Mouse (Mus musculus): ENCODE results near the gene Foxk1. TPM values are rescaled to one million over a fixed set of nuclear protein-coding genes. Genes with fewer than 3 reads are reported as not detected.

Gene Foxk1
- total RNA-seq, 2 experiments from 2014 or later, result 10.5 to 12.1 TPM

DNA sequence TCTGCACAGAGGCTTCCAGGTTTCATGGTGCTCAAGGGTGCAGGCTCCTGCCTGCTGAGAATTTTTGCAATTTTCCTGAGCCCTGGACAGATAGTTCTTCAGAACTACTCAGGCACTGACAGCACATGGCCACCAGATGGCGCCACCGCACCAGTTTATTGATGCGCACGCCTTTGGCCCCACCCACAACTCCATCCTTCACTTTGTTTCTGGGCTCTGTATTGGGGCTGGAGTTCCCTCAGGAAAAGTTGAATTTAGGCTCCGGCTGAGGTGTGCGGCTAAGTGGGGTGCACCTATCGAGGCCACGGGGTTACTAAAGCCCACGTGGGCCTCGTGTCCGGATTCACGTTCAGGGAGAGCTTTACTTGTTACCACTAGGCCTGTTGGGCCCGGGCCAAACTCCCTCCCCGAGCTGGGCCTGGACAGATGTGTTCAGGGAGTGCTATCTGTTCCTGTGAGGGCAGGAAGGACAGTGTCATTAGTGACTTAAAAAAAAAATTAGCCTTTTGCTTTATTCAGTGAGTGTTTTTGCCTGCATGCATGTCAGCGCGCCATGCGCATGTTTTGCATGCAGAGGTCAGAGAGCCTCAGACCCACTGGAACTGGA is 77.6 kb downstream of the Foxk1 start:
- DNase-seq, result peak; percentile 55

GRCm38 (mm10) chr5:142482512-142482911 is 81.2 kb downstream of the Foxk1 start:
- DNase-seq, result no peak

GRCm38 (mm10) chr5:142483581-142483980 is 82.3 kb downstream of the Foxk1 start:
- no peak for DNase-seq

DNA sequence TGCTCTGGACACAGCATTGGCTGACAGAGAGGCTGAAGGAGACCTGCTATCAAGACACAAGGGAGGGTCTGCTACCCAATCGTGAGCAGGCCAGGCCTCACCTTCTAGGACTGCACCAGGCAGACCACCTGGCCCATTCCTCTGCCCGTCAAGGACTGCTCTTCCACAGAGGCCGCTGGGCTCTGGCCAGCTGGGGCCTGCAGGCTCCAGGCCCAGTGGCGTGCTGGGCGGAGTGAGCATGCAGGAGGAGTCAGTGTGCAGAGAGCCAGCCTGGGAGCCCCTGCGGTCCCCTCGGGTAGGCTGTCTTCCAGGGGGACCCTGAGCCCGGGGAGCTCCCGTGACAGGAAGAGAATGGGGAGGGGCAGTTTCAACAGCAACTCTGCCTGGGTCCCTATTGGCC is 85.4 kb downstream of the Foxk1 start:
- DNase-seq, result no peak

DNA sequence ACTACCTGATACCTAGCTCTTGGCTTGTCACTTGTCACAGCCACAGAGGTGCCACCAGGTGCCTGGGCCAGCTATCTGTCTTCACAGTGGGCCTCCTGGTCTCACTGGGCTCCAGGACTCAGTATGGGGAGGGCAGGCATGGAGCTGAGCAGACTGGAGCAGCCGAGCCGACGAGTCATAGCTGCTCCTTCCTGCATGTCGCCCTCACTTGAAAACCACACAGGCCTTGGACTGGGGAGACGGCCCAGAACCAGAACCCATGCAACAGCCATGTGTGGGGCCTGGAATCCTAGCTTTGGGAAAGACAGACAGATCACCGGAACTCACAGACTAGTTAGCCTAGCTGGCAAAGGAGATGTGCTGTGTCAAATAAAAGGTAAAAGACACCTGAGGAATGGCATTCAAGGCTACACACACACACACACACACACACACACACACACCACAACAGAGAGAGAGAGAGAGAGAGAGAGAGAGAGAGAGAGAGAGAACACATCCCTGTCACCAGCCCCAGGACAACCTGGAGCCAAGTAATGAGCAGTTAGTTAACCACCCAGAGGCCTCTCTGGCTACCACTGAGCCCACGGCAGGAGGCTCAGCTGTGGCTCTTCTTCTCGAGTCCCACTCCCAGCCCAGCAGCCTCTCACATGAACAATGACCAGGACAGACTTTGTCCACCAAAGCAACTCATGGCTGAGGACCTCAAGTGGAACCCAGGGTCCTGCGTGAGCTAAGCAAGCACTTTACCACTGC is 88.8 kb downstream of the Foxk1 start:
- no peak for DNase-seq

- DNase-seq, result no peak
These were observed 92.0 kb downstream of the Foxk1 start for GRCm38 (mm10) chr5:142493307-142493706.

DNA sequence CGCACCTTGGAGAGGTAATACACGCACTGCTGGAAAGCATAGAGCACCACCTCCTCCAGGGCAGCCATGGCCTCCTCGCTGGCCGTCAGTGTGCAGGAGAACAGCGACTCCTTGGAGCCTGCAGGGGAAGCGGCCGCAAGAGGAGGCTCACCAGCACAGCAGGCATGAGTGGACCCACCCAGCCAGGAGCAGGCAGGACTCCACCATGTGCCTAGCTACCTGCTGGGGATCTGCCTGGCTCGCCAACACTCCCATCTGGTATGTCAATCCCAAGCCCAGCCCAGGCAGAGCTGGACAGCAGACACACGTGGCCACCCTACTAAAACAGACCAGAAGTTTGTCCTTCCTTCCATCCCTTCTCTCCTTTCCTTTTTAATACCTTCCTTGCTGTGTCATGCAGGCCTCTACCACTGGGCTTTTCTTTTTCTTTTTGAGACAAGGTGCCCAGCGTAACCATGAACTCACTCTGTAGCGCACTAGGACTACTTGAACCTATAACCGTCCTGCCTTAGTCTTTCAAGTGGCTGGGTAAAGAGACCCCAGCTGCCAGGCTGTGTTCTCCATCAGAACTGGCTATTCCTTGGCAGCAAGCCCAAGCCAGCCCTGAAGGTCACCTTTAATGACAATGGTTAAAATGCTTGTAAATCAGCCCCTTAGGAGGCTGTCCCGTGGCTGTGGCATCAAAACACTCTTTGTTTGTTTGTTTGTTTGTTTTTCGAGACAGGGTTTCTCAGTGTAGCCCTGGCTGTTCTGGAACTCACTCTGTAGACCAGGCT is 94.2 kb downstream of the Foxk1 start:
- DNase-seq, result no peak

DNA sequence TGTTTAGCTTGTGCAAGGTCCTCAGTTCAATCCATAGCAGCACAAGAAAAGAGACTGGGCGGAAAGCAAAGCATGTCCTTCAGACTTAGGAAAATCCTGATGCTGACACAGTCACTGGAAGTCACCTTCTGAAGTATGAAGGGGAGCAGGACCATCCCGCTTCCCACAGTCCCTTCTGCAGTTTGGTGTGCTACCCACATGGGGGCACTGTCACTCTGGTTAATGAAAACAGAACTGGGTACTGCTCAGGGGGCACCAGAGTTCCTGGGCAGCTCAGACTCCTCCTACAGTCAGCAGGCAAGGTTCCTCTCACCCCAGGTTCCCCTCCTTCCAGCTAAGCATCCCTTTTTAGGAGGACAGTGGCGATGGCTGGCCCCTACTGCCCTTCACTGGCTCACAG is 97.7 kb downstream of the Foxk1 start:
- no peak for DNase-seq

DNA sequence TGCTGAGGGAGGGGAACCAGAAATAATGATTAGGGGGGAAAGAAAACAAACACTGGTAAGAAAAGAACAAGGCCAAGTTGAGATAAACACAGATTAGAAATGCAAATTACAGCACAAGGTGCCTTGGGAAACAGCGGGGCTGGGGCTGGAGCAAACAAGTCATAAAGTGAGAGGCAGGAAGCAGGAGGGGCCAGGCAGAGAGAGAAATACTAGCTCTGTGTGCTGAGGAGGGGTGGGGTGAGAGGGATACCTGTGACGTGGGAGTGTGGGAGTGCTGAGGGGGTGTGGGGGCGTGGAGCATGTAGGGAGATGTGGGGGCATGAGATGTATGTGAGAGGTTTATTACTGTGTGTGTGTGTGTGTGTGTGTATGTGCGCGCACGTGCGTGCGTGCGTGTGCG is 99.6 kb downstream of the Foxk1 start:
- DNase-seq, result no peak

GRCm38 (mm10) chr5:142502414-142502813 is 101.1 kb downstream of the Foxk1 start:
- DNase-seq, result peak; percentile 62

GRCm38 (mm10) chr5:142504175-142504574 is 102.9 kb downstream of the Foxk1 start:
- DNase-seq, result no peak

DNA sequence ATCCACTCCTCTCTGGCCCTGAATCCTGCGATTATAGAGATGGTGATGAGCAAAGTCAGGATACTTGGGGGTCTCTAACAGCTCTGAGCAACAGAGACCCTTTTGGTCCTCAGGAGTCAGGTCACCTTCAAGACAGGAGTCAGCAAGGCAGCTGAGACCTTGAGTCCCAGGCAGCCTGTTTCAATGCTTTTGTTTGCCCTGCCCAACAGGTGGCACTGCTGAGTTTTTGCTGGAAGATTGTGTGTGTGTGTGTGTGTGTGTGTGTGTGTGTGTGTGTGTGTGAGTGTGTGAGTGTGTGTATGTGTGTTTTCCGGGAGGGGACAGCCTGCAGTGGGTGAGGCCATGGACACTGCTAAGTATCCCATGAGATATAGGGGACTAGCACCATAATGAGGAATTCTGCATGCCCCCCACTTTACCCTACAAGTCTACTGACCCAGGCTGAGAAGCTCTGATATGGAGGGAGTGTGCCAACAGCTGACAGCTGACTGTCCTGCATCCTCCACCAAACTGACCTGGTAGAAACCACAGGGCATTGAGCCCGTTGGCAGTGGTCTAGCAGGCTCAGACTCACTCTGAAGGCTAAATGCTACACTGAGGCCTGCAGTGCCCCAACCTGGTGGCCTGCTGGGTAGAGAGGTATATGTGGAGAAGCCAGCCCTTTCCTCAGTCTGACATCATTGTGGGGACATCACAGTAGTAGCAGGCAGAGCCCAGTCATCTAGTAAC is 104.6 kb downstream of the Foxk1 start:
- no peak for DNase-seq

- peak; percentile 21 for DNase-seq
These were observed 108.1 kb downstream of the Foxk1 start for GRCm38 (mm10) chr5:142509141-142510060.

- no peak for DNase-seq
These were observed 108.7 kb downstream of the Foxk1 start for GRCm38 (mm10) chr5:142510061-142510414.

Other genes with a start within 250 kb of the Foxk1 start
- gene Ap5z1, start 62.4 kb downstream of the Foxk1 start, total RNA-seq (2021), result 1 to 10 TPM; 2.5 to 4.0 TPM
- under 1 TPM; 0.08 to 0.19 TPM for gene Papolb, start 128.6 kb downstream of the Foxk1 start, total RNA-seq (2021)
- gene Radil, start 149.6 kb downstream of the Foxk1 start, total RNA-seq (2021), result 1 to 10 TPM; 1.9 to 3.4 TPM
- not detected for gene Mmd2, start 207.3 kb downstream of the Foxk1 start, total RNA-seq (2021)
- 10 to 100 TPM; 28.6 to 28.8 TPM for gene Wipi2, start 226.2 kb downstream of the Foxk1 start, total RNA-seq (2021)

Measured in gastrocnemius, postnatal 25 days (tissue).